Mouse (Mus musculus) spleen, postnatal 14 days (tissue): ENCODE results near the gene Nlgn2.
"Not testable (repeated sequence)": the region's sequence is repeated elsewhere in the genome, so short reads cannot be mapped to it uniquely, and the experiment has no call there.

Experiments
- DNase-seq, 2 experiments: peaks; one replicate each; pipeline ENCODE4 v3.0.0; 2021 to 2022; ENCODE audit warnings: low spot score in 2 of 2

Gene Nlgn2

GRCm38 (mm10) chr11:69864138-69864860, 26.7 kb upstream of the Nlgn2 start:
- DNase-seq, result no peak

GRCm38 (mm10) chr11:69863729-69864128, 26.1 kb upstream of the Nlgn2 start:
- not testable (repeated sequence) for DNase-seq

- no peak for DNase-seq
These were observed 20.8 kb upstream of the Nlgn2 start, which contains the start of gene Tnk1 for GRCm38 (mm10) chr11:69858113-69858998. Tnk1 (minus strand) TSS chr11:69858730.

GRCm38 (mm10) chr11:69855347-69855746, 17.8 kb upstream of the Nlgn2 start:
- peak; percentile 63 to 73 for DNase-seq

GRCm38 (mm10) chr11:69854680-69855079, 17.1 kb upstream of the Nlgn2 start:
- DNase-seq, result no peak

GRCm38 (mm10) chr11:69853994-69854393, 16.4 kb upstream of the Nlgn2 start:
- DNase-seq, result peak; percentile 69 to 74

- no peak for DNase-seq
These were observed 13.2 kb upstream of the Nlgn2 start for GRCm38 (mm10) chr11:69850754-69851153.

GRCm38 (mm10) chr11:69849884-69850283, 12.3 kb upstream of the Nlgn2 start:
- no peak for DNase-seq

GRCm38 (mm10) chr11:69849128-69849527, 11.5 kb upstream of the Nlgn2 start:
- no peak for DNase-seq

- DNase-seq, result no peak
These were observed 10.4 kb upstream of the Nlgn2 start for GRCm38 (mm10) chr11:69848021-69848420.

GRCm38 (mm10) chr11:69846738-69847688, 9.4 kb upstream of the Nlgn2 start:
- no peak for DNase-seq

- DNase-seq, result peak; percentile 89 to 91
These were observed 8.7 kb upstream of the Nlgn2 start, which contains the start of gene Plscr3 for GRCm38 (mm10) chr11:69846198-69846680. Plscr3 (plus strand) TSS chr11:69846376.

- no peak for DNase-seq
These were observed 1.1 kb upstream of the Nlgn2 start for GRCm38 (mm10) chr11:69838714-69839104.

- DNase-seq, result peak; percentile 80 to 86
These were observed 549 bp upstream of the Nlgn2 start, which contains the start of gene Tmem256 for GRCm38 (mm10) chr11:69837952-69838713. Tmem256 (plus strand) TSS chr11:69838514.

GRCm38 (mm10) chr11:69836703-69837576, 644 bp downstream of the Nlgn2 start:
- no peak for DNase-seq

- no peak for DNase-seq
These were observed 1.6 kb downstream of the Nlgn2 start for GRCm38 (mm10) chr11:69835966-69836335.

- DNase-seq, result no peak
These were observed 2.1 kb downstream of the Nlgn2 start for GRCm38 (mm10) chr11:69835326-69835965.

GRCm38 (mm10) chr11:69834001-69834549, 3.5 kb downstream of the Nlgn2 start:
- DNase-seq, result peak; percentile 42 to 54

GRCm38 (mm10) chr11:69833554-69833953, 4.0 kb downstream of the Nlgn2 start:
- no peak for DNase-seq
